Mouse (Mus musculus) ES-E14 (cell line): Measurements from ENCODE around the gene Tubb2a. TPM values are rescaled to one million over a fixed set of nuclear protein-coding genes. Genes with fewer than 3 reads are reported as not detected.

Experiments used
- DNase-seq: peaks from one replicate; pipeline ENCODE4 v3.0.0-alpha.2; 2013; ENCODE audit warnings: low read depth, low spot score
- H3K27ac ChIP-seq: 2 replicates; pipeline ENCODE4 v1.5.1; 2012; ENCODE audit warnings: low read depth, mild to moderate bottlenecking, low read length, moderate library complexity, mixed read lengths; ENCODE audit not compliant: poor library complexity, insufficient read depth, severe bottlenecking
- H3K36me3 ChIP-seq: 2 replicates; pipeline ENCODE4 v1.6.1; 2012; ENCODE audit warnings: mild to moderate bottlenecking, low read length, moderate library complexity, mixed read lengths; ENCODE audit not compliant: control insufficient read depth, poor library complexity, insufficient read depth, severe bottlenecking
- H3K4me1 ChIP-seq, 2 experiments: fragments of 150-350 bp in 1 of 2; sonication (generic) in 1 of 2; 2 replicates each; pipeline ENCODE4 v1.6.1; 2012; ENCODE audit warnings: low read length in 2 of 2, mild to moderate bottlenecking in 1 of 2, mixed read lengths in 1 of 2; ENCODE audit not compliant: control insufficient read depth in 2 of 2, insufficient read depth in 2 of 2, poor library complexity in 1 of 2
- H3K4me3 ChIP-seq, 2 experiments: fragments of 150-350 bp in 1 of 2; sonication (generic) in 1 of 2; 2 replicates each; pipeline ENCODE4 v1.5.1; 2012; ENCODE audit warnings: low read length in 2 of 2, low read depth in 1 of 2, mild to moderate bottlenecking in 1 of 2, mixed read lengths in 1 of 2; ENCODE audit not compliant: insufficient read depth in 1 of 2, poor library complexity in 1 of 2, severe bottlenecking in 1 of 2
- H3K9ac ChIP-seq: 2 replicates; pipeline ENCODE4 v1.6.1; 2012; ENCODE audit warnings: low read depth, mild to moderate bottlenecking, low read length, mixed read lengths; ENCODE audit not compliant: poor library complexity, insufficient read depth, severe bottlenecking
- H3K9me3 ChIP-seq: fragments of 150-350 bp; sonication (generic); 2 replicates; pipeline ENCODE4 v1.6.1; 2012; ENCODE audit warnings: low read depth, mild to moderate bottlenecking, low read length; ENCODE audit not compliant: control insufficient read depth, insufficient read depth
- CHD2 ChIP-seq: IDR thresholded peaks from 2 replicates; pipeline ENCODE4 v1.6.1; 2014; ENCODE audit warnings: mild to moderate bottlenecking, low read depth, low read length, inconsistent platforms
- HCFC1 ChIP-seq: IDR thresholded peaks from 2 replicates; pipeline ENCODE4 v1.6.1; 2012; ENCODE audit warnings: low read length, inconsistent platforms, borderline replicate concordance; ENCODE audit not compliant: insufficient read depth
- MAFK ChIP-seq: IDR thresholded peaks from 2 replicates; pipeline ENCODE4 v1.6.1; 2014; ENCODE audit warnings: mild to moderate bottlenecking, low read depth, low read length, inconsistent platforms; ENCODE audit not compliant: insufficient read depth
- ZC3H11A ChIP-seq: IDR thresholded peaks from 2 replicates; pipeline ENCODE4 v1.6.1; 2012; ENCODE audit warnings: low read depth, mild to moderate bottlenecking, inconsistent platforms, low read length, borderline replicate concordance
- ZNF384 ChIP-seq: IDR thresholded peaks from 2 replicates; pipeline ENCODE4 v1.6.1; 2012; ENCODE audit warnings: low read depth, low read length, inconsistent platforms
- in situ Hi-C, 2 experiments: fragments of 600-800 bp; cut with MboI; formaldehyde crosslinking; loops; one replicate each; pipeline ENCODE4 v1.15.1; 2025; ENCODE audit warnings: low sequenced_read_pairs in 2 of 2, inconsistent platforms in 1 of 2; ENCODE audit not compliant: unreplicated experiment in 2 of 2
- total RNA-seq: library from RNA; depleted of rRNA; stranded (reverse); fragments of 300-350 nt; gene quantifications from 2 replicates; pipeline ENCODE4 v1.2.3, GENCODE M21; 2012; rRNA removed

The Tubb2a gene
- 35.6 and 62.2 TPM in 2 replicates for total RNA-seq

DNA sequence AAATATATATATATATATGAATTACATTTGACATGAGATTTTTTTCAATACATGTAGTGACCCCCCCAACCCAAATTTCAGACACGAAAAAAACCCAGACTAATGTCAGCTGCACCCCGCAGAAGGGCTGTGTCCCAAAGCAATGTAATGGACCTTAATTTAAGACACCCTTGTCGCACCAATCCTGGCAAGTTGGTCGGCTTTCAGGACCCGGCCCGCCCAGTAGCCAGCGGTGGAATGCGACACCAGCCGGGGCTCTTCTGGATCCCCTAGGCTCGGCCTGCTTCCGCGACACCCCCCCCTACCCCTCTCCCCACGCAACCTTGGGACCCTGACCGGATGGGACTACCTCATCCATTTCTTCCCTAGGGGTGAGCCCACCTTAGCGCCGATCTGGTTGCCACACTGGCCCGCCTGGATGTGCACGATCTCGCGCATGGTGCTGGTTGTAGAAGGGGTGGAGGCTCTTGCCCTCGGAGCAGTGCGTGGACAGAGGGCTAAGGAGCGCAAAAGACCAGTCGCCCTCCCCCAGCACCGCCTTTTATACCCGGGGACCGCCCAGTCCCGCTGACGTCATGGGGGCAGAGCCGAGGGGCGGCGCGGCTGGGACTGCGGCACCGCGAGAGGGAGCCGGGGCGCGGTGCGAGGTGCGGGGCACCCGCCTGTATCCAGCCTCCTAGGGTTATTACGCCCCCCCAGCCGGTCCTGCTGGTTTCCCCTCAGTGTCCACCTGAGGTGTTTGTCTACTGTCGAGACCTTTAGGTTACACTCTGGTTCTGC lies at the start of gene Tubb2a:
TSS of gene Tubb2a (minus strand) at position 516 of the 780 bp plus-strand sequence.
- TF ChIP-seq ZNF384 (no peak), HCFC1 (no peak), ZC3H11A (no peak), MAFK (no peak), CHD2 (no peak)
- in situ Hi-C loops = no loop called here
- no peak within 1 kb of the TSS for H3K27ac ChIP-seq
- no peaks in the 10 kb centered on the region for H3K9me3 ChIP-seq
- H3K36me3 ChIP-seq = no peaks in the 10 kb centered on the region
- peak; percentile 61 for DNase-seq
- H3K4me3 ChIP-seq = peak within 1 kb of the TSS; percentile 72 to 78
- H3K4me1 ChIP-seq = peaks cover 0 to 6% of the 10 kb centered on the region in 2 experiments; a peak in 3 of 4 replicates
- peak within 1 kb of the TSS; percentile 63 for H3K9ac ChIP-seq

DNA sequence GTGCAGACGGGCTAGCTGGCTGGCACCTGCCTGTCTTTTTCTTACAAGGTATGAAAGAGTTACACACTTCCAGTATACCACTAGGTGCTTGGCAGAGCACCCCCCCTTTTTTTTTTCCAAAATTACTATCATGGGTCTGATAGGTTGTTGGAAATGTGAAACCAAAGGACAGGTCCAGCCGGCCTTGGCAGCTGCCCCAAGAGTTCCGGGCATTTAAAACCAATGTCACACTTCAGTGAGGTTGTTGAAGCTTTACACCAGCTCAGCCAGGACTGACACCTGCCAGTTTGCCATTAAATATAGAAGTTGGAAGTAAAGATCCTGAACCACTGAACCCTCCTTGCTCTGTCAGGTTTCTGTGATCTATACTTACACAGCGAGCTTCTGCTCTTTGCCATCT lies 47.9 kb upstream of the Tubb2a start:
- TF ChIP-seq ZNF384 (no peak), MAFK (no peak), ZC3H11A (no peak), HCFC1 (no peak), CHD2 (no peak)

DNA sequence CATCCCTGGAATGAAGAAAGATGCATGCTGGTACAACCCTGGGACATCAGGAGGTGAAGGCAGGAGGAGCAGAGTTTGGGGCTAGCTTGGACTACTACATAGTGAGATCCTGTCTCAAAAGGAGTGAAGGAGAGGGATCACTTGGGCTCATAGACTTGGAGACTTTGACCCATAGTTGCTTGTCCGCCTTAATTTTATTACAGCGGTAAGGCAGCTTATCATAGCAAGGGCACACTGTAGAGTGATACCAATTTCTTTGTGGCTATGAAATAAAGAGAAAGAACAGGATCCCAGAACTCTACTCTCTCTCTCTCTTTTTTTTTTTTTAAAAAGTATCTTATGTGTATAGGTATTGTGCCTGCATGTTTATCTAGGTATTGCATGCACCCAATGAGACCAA lies 42.7 kb upstream of the Tubb2a start:
- no peak for TF ChIP-seq ZC3H11A
- peaks cover 10% of the 10 kb centered on the region for H3K36me3 ChIP-seq

More for the DNA sequence above, 47.9 kb upstream of the Tubb2a start:
- Histone ChIP-seq H3K4me1 (peaks cover 0 to 5% of the 10 kb centered on the region in 2 experiments; a peak in 2 of 4 replicates), H3K36me3 (peaks cover 25% of the 10 kb centered on the region), H3K9me3 (no peaks in the 10 kb centered on the region), H3K4me3 (no peak overlapping the region), H3K9ac (no peak overlapping the region), H3K27ac (no peak overlapping the region)
- in situ Hi-C loops = no loop called here
- DNase-seq = no peak

DNA sequence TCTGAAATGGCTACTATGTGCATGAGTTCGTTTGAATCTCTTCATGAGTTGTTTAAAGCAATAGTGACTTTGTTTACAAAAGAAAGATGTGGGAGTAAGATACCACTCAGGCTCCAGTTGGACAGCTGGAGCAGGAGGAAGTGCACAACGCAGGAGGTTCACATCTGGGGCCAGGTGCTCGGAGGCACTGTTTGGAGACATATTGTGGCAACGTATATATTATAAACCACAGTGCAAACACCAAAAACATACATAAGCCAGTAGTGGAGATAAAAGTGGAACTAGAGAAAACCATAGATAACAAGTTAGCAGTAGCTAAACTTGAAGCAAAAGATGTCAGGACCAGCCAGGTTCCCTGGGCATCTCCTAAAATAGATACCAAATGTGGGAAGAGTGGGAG lies 41.6 kb upstream of the Tubb2a start:
- no peak overlapping the region for H3K9ac ChIP-seq
- no peak overlapping the region for H3K27ac ChIP-seq
- H3K9me3 ChIP-seq = no peaks in the 10 kb centered on the region
- in situ Hi-C loops = no loop called here
- peaks cover 2 to 5% of the 10 kb centered on the region in 2 experiments; a peak in 3 of 4 replicates for H3K4me1 ChIP-seq
- H3K4me3 ChIP-seq = no peak overlapping the region
- TF ChIP-seq MAFK (no peak), CHD2 (no peak), ZNF384 (no peak), ZC3H11A (no peak), HCFC1 (no peak)
- DNase-seq = no peak
- H3K36me3 ChIP-seq = peaks cover 4% of the 10 kb centered on the region

More for the DNA sequence above, 42.7 kb upstream of the Tubb2a start:
- no peak overlapping the region for H3K27ac ChIP-seq
- H3K9ac ChIP-seq = no peak overlapping the region
- H3K4me3 ChIP-seq = no peak overlapping the region
- H3K4me1 ChIP-seq = peaks cover 2 to 5% of the 10 kb centered on the region in 2 experiments; a peak in 3 of 4 replicates
- in situ Hi-C loops = no loop called here
- no peak for DNase-seq
- no peaks in the 10 kb centered on the region for H3K9me3 ChIP-seq

DNA sequence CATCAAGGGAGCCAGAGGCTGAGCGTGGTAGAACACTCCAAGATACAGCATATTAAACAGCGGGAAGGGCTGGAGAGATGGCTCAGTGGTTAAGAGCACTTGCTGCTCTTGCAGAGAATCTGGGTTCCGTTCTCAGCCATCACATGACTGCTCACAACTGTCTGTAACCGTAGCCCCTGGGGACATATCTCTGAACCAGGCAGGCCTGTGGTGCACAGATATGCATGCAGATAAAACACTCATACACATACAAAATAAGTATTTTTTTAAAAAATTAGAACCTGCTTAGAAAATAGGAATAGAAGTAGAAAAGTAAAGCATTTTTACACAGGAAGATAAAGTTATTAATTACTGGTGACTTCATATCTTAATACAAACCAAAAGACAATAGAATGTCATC lies 41.0 kb upstream of the Tubb2a start:
- TF ChIP-seq CHD2 (no peak), ZNF384 (no peak), MAFK (no peak), ZC3H11A (no peak), HCFC1 (no peak)
- H3K36me3 ChIP-seq = no peaks in the 10 kb centered on the region; the same call in 1 of the 2 replicates
- no peak overlapping the region for H3K9ac ChIP-seq
- no peak overlapping the region for H3K27ac ChIP-seq
- H3K4me1 ChIP-seq = peaks cover 2 to 5% of the 10 kb centered on the region in 2 experiments; a peak in 3 of 4 replicates
- no peak for DNase-seq
- no peaks in the 10 kb centered on the region for H3K9me3 ChIP-seq
- in situ Hi-C loops = no loop called here
- H3K4me3 ChIP-seq = no peak overlapping the region
